Mouse (Mus musculus) heart, postnatal 0 days (tissue): Measurements from ENCODE around the gene Kntc1. TPM values are rescaled to one million over a fixed set of nuclear protein-coding genes. Genes with fewer than 3 reads are reported as not detected.
"Not testable (repeated sequence)": the region's sequence is repeated elsewhere in the genome, so short reads cannot be mapped to it uniquely, and the experiment has no call there.

Experiments used
- ATAC-seq: fragments of 200-750 bp; cut with Nextera tagmentation; 2 replicates; pipeline ENCODE4 v1.8.0; 2017; ENCODE audit warnings: low read depth, moderate number of reproducible peaks, moderate library complexity; ENCODE audit not compliant: insufficient read depth
- DNase-seq: peaks from one replicate; pipeline ENCODE4 v3.0.0-alpha.2; 2016; ENCODE audit warnings: low spot score
- H3K27ac ChIP-seq: fragments of 300-500 bp; sonication (generic); 2 replicates; pipeline ENCODE4 v1.5.1; 2014; ENCODE audit warnings: low read depth, mild to moderate bottlenecking
- H3K27me3 ChIP-seq: fragments of 300-500 bp; sonication (generic); 2 replicates; pipeline ENCODE4 v1.6.1; 2014; ENCODE audit warnings: low read length, mixed read lengths; ENCODE audit not compliant: control insufficient read depth, insufficient read depth
- H3K36me3 ChIP-seq: fragments of 300-500 bp; sonication (generic); replicated peaks from 2 replicates; pipeline ENCODE4 v1.6.1; 2014; ENCODE audit warnings: low read length, mixed read lengths; ENCODE audit not compliant: control insufficient read depth, insufficient read depth
- H3K4me1 ChIP-seq: fragments of 300-500 bp; sonication (generic); 2 replicates; pipeline ENCODE4 v1.6.1; 2014; ENCODE audit warnings: antibody characterized with exemption; ENCODE audit not compliant: control insufficient read depth, insufficient read depth
- H3K4me2 ChIP-seq: fragments of 300-500 bp; sonication (generic); 2 replicates; pipeline ENCODE4 v1.6.1; 2014; ENCODE audit warnings: low read depth, mild to moderate bottlenecking, low read length, moderate library complexity
- H3K4me3 ChIP-seq: fragments of 300-500 bp; sonication (generic); 2 replicates; pipeline ENCODE4 v1.5.1; 2014; ENCODE audit warnings: low read depth, low read length
- H3K9ac ChIP-seq: fragments of 300-500 bp; sonication (generic); replicated peaks from 2 replicates; pipeline ENCODE4 v1.6.1; 2014; ENCODE audit warnings: low read depth, low read length, mixed read lengths
- H3K9me3 ChIP-seq: fragments of 300-500 bp; sonication (generic); replicated peaks from 2 replicates; pipeline ENCODE4 v1.6.1; 2016; ENCODE audit warnings: low read length; ENCODE audit not compliant: control insufficient read depth
- CTCF ChIP-seq: IDR thresholded peaks from 2 replicates; pipeline ENCODE4 v1.5.1; 2016; ENCODE audit warnings: antibody characterized with exemption, control low read depth, low read depth
- EP300 ChIP-seq: IDR thresholded peaks from 2 replicates; pipeline ENCODE4 v1.6.1; 2016; ENCODE audit warnings: antibody characterized with exemption, low read depth
- WGBS: fragments of 180-500 bp; shearing (Covaris S2); extraction: QIAGEN DNeasy Blood & Tissue Kit; methylation state at CpG from one replicate; pipeline ENCODE4 v1.1.7; 2014; 5-methylcytosine and 5-hydroxymethylcytosine counted together
- polyA plus RNA-seq: library from polyadenylated mRNA; unstranded; fragments of >200 nt; fragmentation: Nextera tagmentation; extraction: Ambion mirVana; gene quantifications from 2 replicates; pipeline ENCODE4 v1.2.1, GENCODE M21; 2015
- total RNA-seq: library from RNA; depleted of rRNA; stranded (reverse); fragments of >200 nt; gene quantifications from 2 replicates; pipeline ENCODE4 v1.2.3, GENCODE M21; 2014; ENCODE audit warnings: low replicate concordance

Gene Kntc1
- total and polyA plus RNA-seq, 2 experiments from 2014 or later = 3.8 to 15.6 TPM

DNA sequence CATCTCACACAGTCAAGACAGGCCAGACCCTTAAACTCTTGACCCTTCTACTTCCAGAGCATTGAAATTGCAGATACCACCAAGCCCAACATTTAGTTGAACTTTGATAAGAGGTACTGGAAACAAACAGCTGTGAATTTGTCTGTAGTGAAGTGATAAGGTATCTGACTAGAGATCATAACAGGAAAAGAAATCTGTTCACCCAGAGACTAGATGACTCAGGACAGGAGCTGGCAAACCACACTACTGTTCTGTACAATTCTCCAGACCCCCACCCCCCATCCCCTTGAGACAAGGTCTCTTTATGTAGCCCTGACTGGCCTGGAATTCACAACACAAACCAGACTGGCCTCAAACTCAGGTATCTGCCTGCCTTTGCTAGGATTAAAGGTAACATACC lies 3.3 kb upstream of the Kntc1 start:
- no peak overlapping the region for H3K27ac ChIP-seq

DNA sequence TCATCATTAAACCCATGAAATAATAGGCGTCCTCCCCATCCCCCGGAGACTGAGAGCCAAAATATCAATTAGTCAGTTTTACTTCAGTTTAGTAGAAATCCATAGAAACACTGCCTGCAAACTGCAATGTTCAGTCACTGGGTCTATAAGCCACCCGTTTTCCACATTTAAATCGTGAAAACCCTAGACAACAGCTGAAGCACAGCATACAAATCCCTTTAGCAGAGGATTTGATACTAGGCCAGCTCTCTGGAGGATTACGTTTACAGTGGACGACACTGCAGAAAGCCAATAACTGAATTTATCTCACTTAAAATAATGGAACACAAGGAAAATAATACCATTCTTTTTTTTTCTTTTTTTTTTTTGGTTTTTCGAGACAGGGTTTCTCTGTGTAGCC lies 1.9 kb upstream of the Kntc1 start:
- Histone ChIP-seq H3K27ac (0 out of 2 replicates have a peak overlapping the region, but pooled peaks have one; percentile 25), H3K36me3 (peaks cover 20% of the 10 kb centered on the region), H3K27me3 (no peaks in the 10 kb centered on the region)

More for the DNA sequence above, 3.3 kb upstream of the Kntc1 start:
- Histone ChIP-seq H3K4me2 (peak overlapping the region; percentile 89), H3K27me3 (no peaks in the 10 kb centered on the region), H3K4me1 (peaks cover 29% of the 10 kb centered on the region), H3K9ac (no peak overlapping the region), H3K9me3 (no peaks in the 10 kb centered on the region), H3K4me3 (no peak overlapping the region), H3K36me3 (peaks cover 20% of the 10 kb centered on the region)
- DNase-seq (no peak), ATAC-seq (no peak)
- TF ChIP-seq EP300 (no peak), CTCF (no peak)

GRCm38 (mm10) chr5:123748339-123749064 lies 1.0 kb upstream of the Kntc1 start:
- no peaks in the 10 kb centered on the region for H3K9me3 ChIP-seq
- no peaks in the 10 kb centered on the region for H3K27me3 ChIP-seq
- peaks cover 12% of the 10 kb centered on the region for H3K36me3 ChIP-seq
- WGBS = under 1% methylated on average over 18 of the region's 18 CpGs
- peak; percentile 10 for ATAC-seq
- H3K9ac ChIP-seq = peak overlapping the region; percentile 87
- peak overlapping the region; percentile 99 for H3K27ac ChIP-seq
- H3K4me2 ChIP-seq = peak overlapping the region; percentile 89
- no peak for TF ChIP-seq CTCF
- no peak for TF ChIP-seq EP300
- H3K4me1 ChIP-seq = peaks cover 29% of the 10 kb centered on the region
- DNase-seq = no peak
- H3K4me3 ChIP-seq = peak overlapping the region; percentile 68

More for the DNA sequence above, 1.9 kb upstream of the Kntc1 start:
- TF ChIP-seq CTCF (no peak), EP300 (no peak)
- H3K4me2 ChIP-seq = peak overlapping the region; percentile 89
- no peak for ATAC-seq
- H3K4me3 ChIP-seq = peak overlapping the region; percentile 68
- peaks cover 29% of the 10 kb centered on the region for H3K4me1 ChIP-seq
- H3K9me3 ChIP-seq = no peaks in the 10 kb centered on the region
- DNase-seq = no peak
- 12% methylated on average over 7 of the region's 7 CpGs for WGBS
- H3K9ac ChIP-seq = peak overlapping the region; percentile 52

GRCm38 (mm10) chr5:123765506-123765905 lies 16.0 kb downstream of the Kntc1 start:
- H3K4me3 ChIP-seq = no peak overlapping the region
- DNase-seq (no peak), ATAC-seq (no peak)
- WGBS = 89% methylated on average over 11 of the region's 11 CpGs
- H3K27ac ChIP-seq = no peak overlapping the region
- H3K4me2 ChIP-seq = no peak overlapping the region
- H3K9ac ChIP-seq = no peak overlapping the region
- H3K9me3 ChIP-seq = no peaks in the 10 kb centered on the region
- no peak for TF ChIP-seq CTCF
- no peak for TF ChIP-seq EP300
- H3K27me3 ChIP-seq = no peaks in the 10 kb centered on the region
- H3K4me1 ChIP-seq = no peaks in the 10 kb centered on the region
- H3K36me3 ChIP-seq = peaks cover 41% of the 10 kb centered on the region

DNA sequence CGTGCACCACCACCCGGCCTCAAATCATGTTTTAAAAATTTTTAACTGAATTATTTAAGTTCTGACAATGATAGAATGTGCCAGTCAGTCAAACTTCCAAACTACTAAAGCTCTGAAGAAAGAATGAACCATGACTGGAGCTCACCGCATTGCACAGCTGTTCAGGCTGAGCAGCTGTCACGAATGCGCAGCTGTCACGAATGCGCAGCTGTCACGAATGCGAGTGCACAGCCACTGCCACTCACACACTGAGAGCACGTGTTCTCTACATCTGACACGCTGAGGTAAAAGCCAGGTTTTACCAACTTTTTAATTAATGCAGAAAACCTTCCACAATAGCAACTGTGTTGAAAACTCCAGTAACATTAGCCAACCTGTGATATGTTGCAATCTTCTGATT lies 16.9 kb downstream of the Kntc1 start:
- not testable (repeated sequence) for H3K9ac ChIP-seq, H3K4me1 ChIP-seq, ATAC-seq, H3K27me3 ChIP-seq, H3K9me3 ChIP-seq, H3K4me2 ChIP-seq, H3K27ac ChIP-seq, H3K4me3 ChIP-seq, DNase-seq
- peaks cover 45% of the 10 kb centered on the region for H3K36me3 ChIP-seq
- 92% methylated on average over 11 of the region's 11 CpGs for WGBS

GRCm38 (mm10) chr5:123773441-123773840 lies 23.9 kb downstream of the Kntc1 start:
- H3K27ac ChIP-seq = no peak overlapping the region
- H3K9ac ChIP-seq = no peak overlapping the region
- no peak overlapping the region for H3K4me2 ChIP-seq
- H3K9me3 ChIP-seq = no peaks in the 10 kb centered on the region
- peaks cover 55% of the 10 kb centered on the region for H3K36me3 ChIP-seq
- DNase-seq = no peak
- no peaks in the 10 kb centered on the region for H3K27me3 ChIP-seq
- WGBS = 88% methylated on average over 9 of the region's 9 CpGs
- H3K4me1 ChIP-seq = no peaks in the 10 kb centered on the region
- H3K4me3 ChIP-seq = no peak overlapping the region
- no peak for ATAC-seq
- TF ChIP-seq EP300 (no peak), CTCF (no peak)
